Mouse (Mus musculus): ENCODE results near the gene Pirb. TPM values are rescaled to one million over a fixed set of nuclear protein-coding genes. Genes with fewer than 3 reads are reported as not detected.
A peak's percentile ranks its signal among the peaks of the same experiment; 100 is the strongest.

Pirb gene
- total and polyA plus RNA-seq, 3 experiments, result 0.12 to 0.56 TPM; not detected in 1

GRCm38 (mm10) chr7:3674507-3675227 lies 45.5 kb downstream of the Pirb start:
- Histone ChIP-seq H3K4me3 (ENCODE audit: control insufficient read depth in 1 of 2, insufficient read depth in 1 of 2, low read depth in 2 of 2, low read length in 2 of 2) (no peak overlapping the region), H3K79me2 (ENCODE audit: control insufficient read depth, insufficient read depth, low read length, poor library complexity) (no peaks in the 10 kb centered on the region), H3K4me1 (ENCODE audit: control insufficient read depth in 1 of 2, insufficient read depth in 2 of 2, low read length in 2 of 2) (no peaks in the 10 kb centered on the region), H3K9ac (ENCODE audit: control insufficient read depth, low read depth, low read length, poor library complexity, severe bottlenecking) (no peak overlapping the region), H3K9me3 (replicated peaks; ENCODE audit: insufficient read depth, low read length) (no peaks in the 10 kb centered on the region), H3K27ac (ENCODE audit: control insufficient read depth, low read depth, low read length) (no peak overlapping the region), H3K36me3 (ENCODE audit: control insufficient read depth in 1 of 2, insufficient read depth in 2 of 2, low read length in 2 of 2) (no peaks in the 10 kb centered on the region), H3K27me3 (ENCODE audit: control insufficient read depth in 1 of 2, insufficient read depth in 2 of 2, low read length in 2 of 2) (no peaks in the 10 kb centered on the region)
- DNase-seq (ENCODE audit: low read depth, low spot score), result peak; percentile 84
- TF ChIP-seq TCF12 (IDR thresholded peaks at IDR 0.05; ENCODE audit: low read depth, low read length) (no peak), ZC3H11A (IDR thresholded peaks at IDR 0.05; ENCODE audit: low read depth, low read length) (peak; percentile 81), MXI1 (IDR thresholded peaks at IDR 0.05; ENCODE audit: low read depth, low read length) (no peak), SIN3A (IDR thresholded peaks at IDR 0.05; ENCODE audit: low read length) (no peak), TAL1 (IDR thresholded peaks at IDR 0.05; ENCODE audit: low read length) (no peak), ZNF384 (IDR thresholded peaks at IDR 0.05; ENCODE audit: low read depth, low read length) (no peak), UBTF (IDR thresholded peaks at IDR 0.05; ENCODE audit: borderline replicate concordance, insufficient read depth, low read depth, low read length) (no peak), MYC (IDR thresholded peaks at IDR 0.05; ENCODE audit: low read depth, low read length) (no peak), USF2 (IDR thresholded peaks at IDR 0.05; ENCODE audit: borderline replicate concordance in 1 of 2, insufficient read depth in 1 of 2, low read depth in 1 of 2, low read length in 2 of 2) (no peak), NRF1 (IDR thresholded peaks at IDR 0.05; ENCODE audit: insufficient read depth, low read depth, low read length, poor library complexity, severe bottlenecking) (no peak), CHD1 (IDR thresholded peaks at IDR 0.05; ENCODE audit: low read depth, low read length) (no peak), RCOR1 (IDR thresholded peaks at IDR 0.05; ENCODE audit: low read depth, low read length) (no peak), ZKSCAN1 (IDR thresholded peaks at IDR 0.05; ENCODE audit: low read depth, low read length) (no peak), RAD21 (IDR thresholded peaks at IDR 0.05; ENCODE audit: low read depth, low read length) (peak; percentile 72), USF1 (IDR thresholded peaks at IDR 0.05; ENCODE audit: low read depth, low read length) (no peak), MEF2A (IDR thresholded peaks at IDR 0.05; ENCODE audit: extremely low read depth, insufficient replicate concordance, low read depth, low read length, poor library complexity, severe bottlenecking) (no peak), BHLHE40 (IDR thresholded peaks at IDR 0.05; ENCODE audit: borderline replicate concordance, low read depth, low read length) (no peak), HCFC1 (IDR thresholded peaks at IDR 0.05; ENCODE audit: low read depth, low read length) (no peak), MYB (IDR thresholded peaks at IDR 0.05; ENCODE audit: low read depth, low read length) (no peak), ZMIZ1 (IDR thresholded peaks at IDR 0.05; ENCODE audit: low read depth, low read length) (no peak), CHD2 (IDR thresholded peaks at IDR 0.05; ENCODE audit: low read length) (no peak), POLR2AphosphoS5 (IDR thresholded peaks at IDR 0.05; ENCODE audit: borderline replicate concordance, low read depth, low read length) (no peak), TBP (IDR thresholded peaks at IDR 0.05; ENCODE audit: low read depth, low read length) (no peak), MAZ (IDR thresholded peaks at IDR 0.05; ENCODE audit: low read depth, low read length) (no peak), CTCF (IDR thresholded peaks at IDR 0.05 in 2 of 3, conservative IDR thresholded peaks at IDR 0.05 in 1 of 3; ENCODE audit: control insufficient read depth in 1 of 3, insufficient read depth in 1 of 3, low read depth in 2 of 3, low read length in 3 of 3, poor library complexity in 1 of 3, severe bottlenecking in 1 of 3) (peak; percentile 90 to 97 (median 93)), GABPA (IDR thresholded peaks at IDR 0.05; ENCODE audit: low read depth, low read length) (no peak), MAFK (IDR thresholded peaks at IDR 0.05; ENCODE audit: borderline replicate concordance, low read depth, low read length) (no peak), ETS1 (IDR thresholded peaks at IDR 0.05; ENCODE audit: low read depth, low read length) (no peak), GATA1 (IDR thresholded peaks at IDR 0.05; ENCODE audit: low read depth, low read length) (no peak), JUND (IDR thresholded peaks at IDR 0.05; ENCODE audit: low read depth, low read length) (no peak), EP300 (IDR thresholded peaks at IDR 0.05; ENCODE audit: low read depth in 1 of 2, low read length in 2 of 2) (no peak), POLR2A (IDR thresholded peaks at IDR 0.05; ENCODE audit: control insufficient read depth in 1 of 2, insufficient read depth in 1 of 2, low read depth in 1 of 2, low read length in 2 of 2, poor library complexity in 1 of 2) (no peak), NELFE (IDR thresholded peaks at IDR 0.05; ENCODE audit: low read depth, low read length) (no peak), POLR2AphosphoS2 (IDR thresholded peaks at IDR 0.05; ENCODE audit: low read length) (no peak), KAT2A (conservative IDR thresholded peaks at IDR 0.05; ENCODE audit: low read depth, low read length) (no peak), SMC3 (IDR thresholded peaks at IDR 0.05; ENCODE audit: low read depth, low read length) (peak; percentile 92), MAX (IDR thresholded peaks at IDR 0.05; ENCODE audit: low read length) (no peak)

All from MEL (cell line).